Mouse (Mus musculus): ENCODE results near the gene Rnf123. TPM values are rescaled to one million over a fixed set of nuclear protein-coding genes. Genes with fewer than 3 reads are reported as not detected.

Rnf123 gene
- polyA plus RNA-seq, 1 experiment from 2014 or later, result 37.5 TPM

DNA sequence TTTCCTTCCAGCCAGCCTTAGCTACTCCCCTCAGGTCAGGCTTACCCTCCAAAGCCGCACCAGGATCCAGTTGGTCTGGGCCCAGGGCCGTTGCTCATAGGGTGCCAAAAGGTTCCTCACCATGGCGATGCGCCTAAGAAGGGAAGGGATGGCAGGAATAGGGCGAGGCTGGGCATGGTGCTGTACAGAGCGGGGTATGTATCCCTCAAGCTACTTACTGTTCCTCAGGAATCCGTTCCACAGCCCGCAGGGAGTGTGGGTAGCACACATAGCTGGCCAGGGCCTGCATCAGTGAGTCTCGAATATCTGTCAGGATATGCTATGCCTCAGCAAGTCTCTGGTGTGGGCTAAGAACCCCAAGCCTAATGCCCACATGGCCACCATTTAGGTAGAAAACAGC is 24.9 kb downstream of the Rnf123 start:
- H3K4me1 ChIP-seq (ENCODE audit: control insufficient read depth, insufficient read depth, low read length), result no peaks in the 10 kb centered on the region
- H3K27ac ChIP-seq (ENCODE audit: low read depth, low read length), result no peak overlapping the region
- ATAC-seq (no peak), DNase-seq (ENCODE audit: low spot score) (no peak)
- H3K27me3 ChIP-seq (replicated peaks; ENCODE audit: control insufficient read depth, insufficient read depth, low read length), result no peaks in the 10 kb centered on the region
- peaks cover 86% of the 10 kb centered on the region for H3K36me3 ChIP-seq (ENCODE audit: control insufficient read depth, insufficient read depth, low read length)
- 92% methylated on average over 9 of the region's 9 CpGs for WGBS
- H3K4me3 ChIP-seq (ENCODE audit: low read depth, low read length), result no peak overlapping the region
- H3K9ac ChIP-seq (ENCODE audit: low read length), result no peak overlapping the region
- H3K4me2 ChIP-seq (ENCODE audit: low read length), result no peak overlapping the region
- no peaks in the 10 kb centered on the region for H3K9me3 ChIP-seq (replicated peaks; ENCODE audit: control insufficient read depth, low read length)

DNA sequence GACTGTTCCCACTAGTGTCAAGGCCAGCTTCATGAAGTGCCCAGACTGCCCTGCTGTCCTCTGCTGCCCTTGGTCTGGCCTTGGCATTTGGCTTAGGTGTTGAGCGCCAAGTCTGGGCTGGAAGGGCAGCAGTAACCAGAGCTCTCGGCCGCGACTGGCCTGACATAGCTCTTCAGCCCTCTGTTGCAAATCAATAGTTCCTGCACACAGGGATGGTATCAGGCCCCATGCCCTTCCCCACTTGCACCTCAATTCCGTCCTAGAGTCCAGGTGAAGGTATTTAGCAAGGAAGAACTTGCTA is 25.9 kb downstream of the Rnf123 start:
- WGBS, result 87% methylated on average over 5 of the region's 5 CpGs
- Histone ChIP-seq H3K4me1 (ENCODE audit: control insufficient read depth, insufficient read depth, low read length) (no peaks in the 10 kb centered on the region), H3K36me3 (ENCODE audit: control insufficient read depth, insufficient read depth, low read length) (peaks cover 80% of the 10 kb centered on the region), H3K4me2 (ENCODE audit: low read length) (no peak overlapping the region), H3K9me3 (replicated peaks; ENCODE audit: control insufficient read depth, low read length) (no peaks in the 10 kb centered on the region), H3K9ac (ENCODE audit: low read length) (no peak overlapping the region), H3K27ac (ENCODE audit: low read depth, low read length) (no peak overlapping the region), H3K4me3 (ENCODE audit: low read depth, low read length) (no peak overlapping the region), H3K27me3 (replicated peaks; ENCODE audit: control insufficient read depth, insufficient read depth, low read length) (no peaks in the 10 kb centered on the region)
- DNase-seq (ENCODE audit: low spot score) (no peak), ATAC-seq (no peak)

DNA sequence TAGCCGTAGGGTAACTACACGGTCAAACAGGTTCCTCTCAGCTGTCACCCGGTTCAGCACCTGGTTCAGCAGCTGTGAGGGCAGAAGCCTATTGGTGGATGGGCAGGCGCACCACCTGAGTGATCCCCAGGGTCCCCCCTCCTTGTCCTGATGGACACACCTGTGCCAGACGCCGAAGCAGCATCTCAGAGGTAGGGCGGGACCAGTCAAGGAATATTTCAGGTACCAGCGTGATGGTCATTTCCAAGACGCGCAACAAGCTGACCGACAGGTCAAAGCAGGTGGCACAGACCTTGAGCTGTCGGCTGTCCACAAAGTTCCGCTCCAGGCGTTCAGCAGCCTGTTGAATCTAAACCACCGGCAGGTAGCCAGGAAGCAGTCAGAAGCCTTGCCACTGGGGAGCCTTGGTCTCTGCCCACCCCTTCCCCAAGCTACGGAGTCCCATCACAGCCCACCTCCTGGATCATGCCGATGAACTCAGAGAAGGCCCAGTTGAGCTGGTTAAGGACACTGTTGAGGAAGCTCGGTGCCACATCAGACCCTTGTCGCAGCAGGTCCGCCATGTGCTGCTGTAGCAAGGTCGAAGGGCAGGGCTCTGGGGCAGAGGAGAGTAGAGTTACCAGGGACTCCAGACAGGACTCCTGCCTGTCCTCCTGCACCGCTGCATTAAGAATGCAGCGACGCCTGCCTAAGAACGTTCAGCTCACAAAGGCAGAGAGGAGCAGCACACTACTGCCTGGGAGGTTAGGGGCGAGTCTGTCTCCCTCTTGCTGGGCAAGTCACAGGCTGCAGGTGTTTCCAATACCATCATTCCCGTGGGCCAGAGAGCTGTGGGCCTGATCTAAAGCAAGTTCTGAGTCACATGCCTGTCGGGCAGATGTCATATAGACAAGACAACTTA is 26.5 kb downstream of the Rnf123 start:
- H3K4me3 ChIP-seq (ENCODE audit: low read depth, low read length), result no peak overlapping the region
- H3K27me3 ChIP-seq (replicated peaks; ENCODE audit: control insufficient read depth, insufficient read depth, low read length), result no peaks in the 10 kb centered on the region
- no peaks in the 10 kb centered on the region for H3K9me3 ChIP-seq (replicated peaks; ENCODE audit: control insufficient read depth, low read length)
- no peaks in the 10 kb centered on the region for H3K4me1 ChIP-seq (ENCODE audit: control insufficient read depth, insufficient read depth, low read length)
- no peak overlapping the region for H3K4me2 ChIP-seq (ENCODE audit: low read length)
- H3K27ac ChIP-seq (ENCODE audit: low read depth, low read length), result no peak overlapping the region
- ATAC-seq (no peak), DNase-seq (ENCODE audit: low spot score) (no peak)
- WGBS, result 83% methylated on average over 28 of the region's 28 CpGs
- H3K36me3 ChIP-seq (ENCODE audit: control insufficient read depth, insufficient read depth, low read length), result peaks cover 78% of the 10 kb centered on the region
- no peak overlapping the region for H3K9ac ChIP-seq (ENCODE audit: low read length)

DNA sequence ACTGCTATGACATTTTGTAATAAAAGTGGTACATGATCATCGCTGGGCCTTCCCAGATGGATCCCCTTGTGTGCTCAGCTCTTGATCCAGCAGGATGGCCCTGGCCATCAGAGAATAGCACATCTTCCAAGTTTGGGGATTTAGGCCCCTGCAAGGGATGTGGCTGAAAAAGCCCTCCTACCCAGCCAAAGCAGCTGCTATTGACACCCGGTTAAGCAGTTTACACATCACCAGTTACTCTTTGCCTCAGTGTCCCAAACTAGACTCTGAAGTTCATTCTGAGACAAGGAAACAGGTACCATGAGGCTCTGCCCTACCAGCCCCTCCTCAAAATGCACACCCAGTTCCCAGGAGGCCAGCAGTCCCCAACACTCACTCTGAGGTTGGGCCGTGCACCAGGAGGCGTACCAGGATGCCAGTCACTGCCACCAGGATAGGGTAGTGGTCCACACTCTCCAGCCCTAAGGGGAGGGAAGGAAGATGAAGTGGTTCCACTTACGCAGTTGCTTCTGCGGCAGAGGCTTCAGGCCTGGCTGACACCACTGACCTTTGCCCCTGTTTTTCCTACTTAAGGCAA is 27.4 kb downstream of the Rnf123 start:
- no peak overlapping the region for H3K4me3 ChIP-seq (ENCODE audit: low read depth, low read length)
- 89% methylated on average over 6 of the region's 6 CpGs for WGBS
- H3K36me3 ChIP-seq (ENCODE audit: control insufficient read depth, insufficient read depth, low read length), result peaks cover 82% of the 10 kb centered on the region
- H3K4me1 ChIP-seq (ENCODE audit: control insufficient read depth, insufficient read depth, low read length), result no peaks in the 10 kb centered on the region
- no peak overlapping the region for H3K4me2 ChIP-seq (ENCODE audit: low read length)
- DNase-seq (ENCODE audit: low spot score), result no peak
- H3K9ac ChIP-seq (ENCODE audit: low read length), result no peak overlapping the region
- H3K9me3 ChIP-seq (replicated peaks; ENCODE audit: control insufficient read depth, low read length), result no peaks in the 10 kb centered on the region
- no peaks in the 10 kb centered on the region for H3K27me3 ChIP-seq (replicated peaks; ENCODE audit: control insufficient read depth, insufficient read depth, low read length)
- H3K27ac ChIP-seq (ENCODE audit: low read depth, low read length), result no peak overlapping the region
- no peak for ATAC-seq

DNA sequence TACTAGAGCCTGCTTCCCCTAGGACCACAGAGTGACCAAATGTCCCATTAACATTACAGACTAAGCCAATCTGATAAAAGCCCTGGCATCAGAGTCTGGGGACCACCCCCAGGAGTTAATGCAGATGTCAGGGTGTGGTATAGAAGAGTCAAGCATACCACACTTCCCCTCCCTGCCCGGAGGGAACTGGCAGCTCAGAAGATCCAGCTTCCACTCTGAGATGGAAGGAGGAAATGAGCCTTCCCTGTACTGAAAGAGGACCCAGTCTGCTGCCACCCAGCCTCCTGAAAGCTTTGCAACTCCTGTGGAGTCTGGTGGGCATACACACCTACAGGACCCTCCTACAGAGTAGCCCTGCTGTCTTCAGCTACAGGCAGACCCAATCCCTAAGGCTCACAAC is 28.1 kb downstream of the Rnf123 start:
- H3K36me3 ChIP-seq (ENCODE audit: control insufficient read depth, insufficient read depth, low read length), result peaks cover 82% of the 10 kb centered on the region
- H3K27ac ChIP-seq (ENCODE audit: low read depth, low read length), result no peak overlapping the region
- WGBS, result 85% methylated on average over 1 of the region's 1 CpGs
- no peaks in the 10 kb centered on the region for H3K4me1 ChIP-seq (ENCODE audit: control insufficient read depth, insufficient read depth, low read length)
- H3K9me3 ChIP-seq (replicated peaks; ENCODE audit: control insufficient read depth, low read length), result no peaks in the 10 kb centered on the region
- no peak overlapping the region for H3K4me2 ChIP-seq (ENCODE audit: low read length)
- no peak for DNase-seq (ENCODE audit: low spot score)
- no peak for ATAC-seq
- no peaks in the 10 kb centered on the region for H3K27me3 ChIP-seq (replicated peaks; ENCODE audit: control insufficient read depth, insufficient read depth, low read length)
- no peak overlapping the region for H3K4me3 ChIP-seq (ENCODE audit: low read depth, low read length)
- H3K9ac ChIP-seq (ENCODE audit: low read length), result no peak overlapping the region

DNA sequence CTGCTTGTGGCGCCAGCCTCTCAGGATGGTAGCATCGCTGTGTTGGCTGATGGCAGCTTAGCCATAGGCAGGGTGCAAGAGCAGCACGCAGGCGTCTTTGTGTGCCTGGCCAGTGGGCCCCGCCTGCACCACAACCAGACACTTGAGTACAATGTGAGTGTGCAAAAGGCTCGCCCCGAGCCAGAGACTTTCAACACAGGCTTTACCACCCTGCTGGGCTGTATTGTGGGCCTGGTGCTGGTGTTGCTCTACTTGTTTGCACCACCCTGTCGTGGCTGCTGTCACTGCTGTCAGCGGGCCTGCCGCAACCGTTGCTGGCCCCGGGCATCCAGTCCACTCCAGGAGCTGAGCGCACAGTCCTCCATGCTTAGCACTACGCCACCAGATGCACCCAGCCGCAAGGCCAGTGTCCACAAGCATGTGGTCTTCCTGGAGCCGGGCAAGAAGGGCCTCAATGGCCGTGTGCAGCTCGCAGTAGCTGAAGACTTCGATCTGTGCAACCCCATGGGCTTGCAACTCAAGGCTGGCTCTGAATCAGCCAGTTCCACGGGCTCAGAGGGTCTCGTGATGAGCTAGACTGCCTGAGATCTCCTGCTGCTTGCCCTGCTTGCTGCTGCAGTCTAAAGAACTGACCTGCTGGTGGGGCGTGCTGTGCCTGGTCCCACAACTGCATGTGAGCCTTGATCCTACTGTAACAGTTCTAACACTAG is 28.7 kb downstream of the Rnf123 start:
- WGBS, result 86% methylated on average over 22 of the region's 22 CpGs
- Histone ChIP-seq H3K36me3 (ENCODE audit: control insufficient read depth, insufficient read depth, low read length) (peaks cover 76% of the 10 kb centered on the region), H3K9ac (ENCODE audit: low read length) (no peak overlapping the region)

DNA sequence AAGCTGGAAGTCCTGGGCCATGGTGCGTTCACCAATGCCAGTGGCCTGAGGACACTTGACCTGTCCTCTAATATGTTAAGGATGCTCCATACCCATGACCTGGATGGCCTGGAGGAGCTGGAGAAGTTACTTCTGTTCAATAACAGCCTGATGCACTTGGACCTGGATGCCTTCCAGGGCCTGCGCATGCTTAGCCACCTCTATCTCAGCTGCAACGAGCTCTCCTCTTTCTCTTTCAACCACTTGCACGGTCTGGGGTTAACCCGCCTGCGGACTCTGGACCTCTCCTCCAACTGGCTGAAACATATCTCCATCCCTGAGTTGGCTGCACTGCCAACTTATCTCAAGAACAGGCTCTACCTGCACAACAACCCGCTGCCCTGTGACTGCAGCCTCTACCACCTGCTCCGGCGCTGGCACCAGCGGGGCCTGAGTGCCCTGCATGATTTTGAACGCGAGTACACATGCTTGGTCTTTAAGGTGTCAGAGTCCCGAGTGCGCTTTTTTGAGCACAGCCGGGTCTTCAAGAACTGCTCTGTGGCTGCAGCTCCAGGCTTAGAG is 29.4 kb downstream of the Rnf123 start:
- ATAC-seq (no peak), DNase-seq (ENCODE audit: low spot score) (no peak)
- H3K4me2 ChIP-seq (ENCODE audit: low read length), result no peak overlapping the region
- H3K4me1 ChIP-seq (ENCODE audit: control insufficient read depth, insufficient read depth, low read length), result peaks cover 5% of the 10 kb centered on the region; the same call in 1 of the 2 replicates
- H3K9ac ChIP-seq (ENCODE audit: low read length), result no peak overlapping the region
- WGBS, result 95% methylated on average over 15 of the region's 15 CpGs
- H3K4me3 ChIP-seq (ENCODE audit: low read depth, low read length), result no peak overlapping the region
- H3K27ac ChIP-seq (ENCODE audit: low read depth, low read length), result no peak overlapping the region
- H3K36me3 ChIP-seq (ENCODE audit: control insufficient read depth, insufficient read depth, low read length), result peaks cover 71% of the 10 kb centered on the region
- no peaks in the 10 kb centered on the region for H3K27me3 ChIP-seq (replicated peaks; ENCODE audit: control insufficient read depth, insufficient read depth, low read length)
- no peaks in the 10 kb centered on the region for H3K9me3 ChIP-seq (replicated peaks; ENCODE audit: control insufficient read depth, low read length)

More for the DNA sequence above, 28.7 kb downstream of the Rnf123 start:
- H3K27ac ChIP-seq (ENCODE audit: low read depth, low read length), result no peak overlapping the region
- DNase-seq (ENCODE audit: low spot score), result no peak
- H3K27me3 ChIP-seq (replicated peaks; ENCODE audit: control insufficient read depth, insufficient read depth, low read length), result no peaks in the 10 kb centered on the region
- H3K4me1 ChIP-seq (ENCODE audit: control insufficient read depth, insufficient read depth, low read length), result peaks cover 4% of the 10 kb centered on the region; the same call in 1 of the 2 replicates
- no peak overlapping the region for H3K4me3 ChIP-seq (ENCODE audit: low read depth, low read length)
- ATAC-seq, result no peak
- no peak overlapping the region for H3K4me2 ChIP-seq (ENCODE audit: low read length)
- no peaks in the 10 kb centered on the region for H3K9me3 ChIP-seq (replicated peaks; ENCODE audit: control insufficient read depth, low read length)

DNA sequence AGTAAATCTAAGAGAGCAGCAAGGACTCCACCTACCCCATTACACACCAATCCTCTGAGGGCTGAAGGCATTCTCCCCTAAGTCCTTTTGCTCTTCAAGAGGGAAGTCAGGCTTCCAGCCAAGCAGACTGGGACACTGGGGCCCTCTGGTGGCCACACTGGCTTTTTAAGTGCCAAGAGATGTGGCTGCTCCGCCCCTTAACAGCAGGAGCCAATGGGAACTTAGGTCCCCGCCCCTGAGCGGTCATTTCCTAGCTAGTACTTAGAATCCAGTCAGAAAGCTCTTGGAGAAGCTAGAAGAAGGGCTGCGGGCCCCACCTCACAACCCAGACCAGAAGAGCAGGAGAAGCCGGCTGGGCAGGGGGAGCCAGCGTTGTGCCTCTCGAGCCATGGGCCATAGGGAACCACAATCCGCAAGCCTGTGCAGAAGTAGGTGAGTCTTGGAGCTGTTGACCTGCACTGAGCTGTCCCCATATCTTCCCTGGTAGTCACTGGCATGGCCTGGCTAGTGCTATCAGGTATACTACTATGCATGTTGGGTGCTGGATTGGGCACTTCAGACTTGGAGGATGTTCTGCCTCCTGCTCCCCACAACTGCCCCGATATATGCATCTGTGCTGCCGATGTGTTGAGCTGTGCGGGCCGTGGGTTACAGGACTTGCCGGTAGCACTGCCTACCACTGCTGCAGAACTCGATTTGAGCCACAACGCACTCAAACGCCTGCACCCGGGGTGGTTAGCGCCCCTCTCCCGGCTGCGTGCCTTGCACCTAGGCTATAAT is 30.1 kb downstream of the Rnf123 start, which contains the start of gene Amigo3:
Amigo3 (plus strand) TSS at position 275 of the 780 bp plus-strand sequence.
- 0 out of 2 replicates have a peak within 1 kb of the TSS, but pooled peaks have one; percentile 16 for H3K4me2 ChIP-seq (ENCODE audit: low read length)
- no peaks in the 10 kb centered on the region for H3K27me3 ChIP-seq (replicated peaks; ENCODE audit: control insufficient read depth, insufficient read depth, low read length)
- no peaks in the 10 kb centered on the region for H3K9me3 ChIP-seq (replicated peaks; ENCODE audit: control insufficient read depth, low read length)

More for the DNA sequence above, 30.1 kb downstream of the Rnf123 start, which contains the start of gene Amigo3:
- Histone ChIP-seq H3K9ac (ENCODE audit: low read length) (no peak within 1 kb of the TSS), H3K36me3 (ENCODE audit: control insufficient read depth, insufficient read depth, low read length) (peaks cover 65% of the 10 kb centered on the region), H3K27ac (ENCODE audit: low read depth, low read length) (no peak within 1 kb of the TSS), H3K4me3 (ENCODE audit: low read depth, low read length) (no peak within 1 kb of the TSS), H3K4me1 (ENCODE audit: control insufficient read depth, insufficient read depth, low read length) (peaks cover 9% of the 10 kb centered on the region)
- DNase-seq (ENCODE audit: low spot score) (peak; percentile 97), ATAC-seq (peak; percentile 38)
- WGBS, result 60% methylated on average over 20 of the region's 20 CpGs

All from forebrain, embryonic 14.5 days (tissue).